Mouse (Mus musculus) forebrain, embryonic 12.5 days (tissue): ENCODE measurements around the gene Ssb. TPM values are rescaled to one million over a fixed set of nuclear protein-coding genes. Genes with fewer than 3 reads are reported as not detected.

Experiments
- ATAC-seq: fragments of 200-750 bp; cut with Nextera tagmentation; 2 replicates; pipeline ENCODE4 v1.8.0; 2017; ENCODE audit warnings: moderate TSS enrichment; ENCODE audit not compliant: low FRiP score
- H3K27ac ChIP-seq: fragments of 300-500 bp; sonication (generic); 2 replicates; pipeline ENCODE4 v1.5.1; 2016; ENCODE audit warnings: mild to moderate bottlenecking
- H3K27me3 ChIP-seq: fragments of 300-500 bp; sonication (generic); 2 replicates; pipeline ENCODE4 v1.6.1; 2016; ENCODE audit warnings: mild to moderate bottlenecking
- H3K36me3 ChIP-seq: fragments of 300-500 bp; sonication (generic); replicated peaks from 2 replicates; pipeline ENCODE4 v1.6.1; 2016; ENCODE audit warnings: mild to moderate bottlenecking
- H3K4me1 ChIP-seq: fragments of 300-500 bp; sonication (generic); 2 replicates; pipeline ENCODE4 v1.6.1; 2016
- H3K4me2 ChIP-seq: fragments of 300-500 bp; sonication (generic); 2 replicates; pipeline ENCODE4 v1.6.1; 2016; ENCODE audit warnings: mild to moderate bottlenecking, moderate library complexity
- H3K4me3 ChIP-seq: fragments of 300-500 bp; sonication (generic); replicated peaks from 2 replicates; pipeline ENCODE4 v1.5.1; 2016; ENCODE audit warnings: mild to moderate bottlenecking
- H3K9ac ChIP-seq: fragments of 300-500 bp; sonication (generic); 2 replicates; pipeline ENCODE4 v1.6.1; 2016; ENCODE audit warnings: mild to moderate bottlenecking
- H3K9me3 ChIP-seq: fragments of 300-500 bp; sonication (generic); 2 replicates; pipeline ENCODE4 v1.6.1; 2016
- WGBS: fragments of 180-500 bp; shearing (Covaris S2); methylation state at CpG from one replicate; pipeline ENCODE4 v1.1.7; 2016; 5-methylcytosine and 5-hydroxymethylcytosine counted together
- polyA plus RNA-seq: library from polyadenylated mRNA; unstranded; fragments of >200 nt; fragmentation: Nextera tagmentation; extraction: Ambion mirVana; gene quantifications from 2 replicates; pipeline ENCODE4 v1.2.1, GENCODE M21; 2016

Gene Ssb
- polyA plus RNA-seq = 448 and 466 TPM in 2 replicates

DNA sequence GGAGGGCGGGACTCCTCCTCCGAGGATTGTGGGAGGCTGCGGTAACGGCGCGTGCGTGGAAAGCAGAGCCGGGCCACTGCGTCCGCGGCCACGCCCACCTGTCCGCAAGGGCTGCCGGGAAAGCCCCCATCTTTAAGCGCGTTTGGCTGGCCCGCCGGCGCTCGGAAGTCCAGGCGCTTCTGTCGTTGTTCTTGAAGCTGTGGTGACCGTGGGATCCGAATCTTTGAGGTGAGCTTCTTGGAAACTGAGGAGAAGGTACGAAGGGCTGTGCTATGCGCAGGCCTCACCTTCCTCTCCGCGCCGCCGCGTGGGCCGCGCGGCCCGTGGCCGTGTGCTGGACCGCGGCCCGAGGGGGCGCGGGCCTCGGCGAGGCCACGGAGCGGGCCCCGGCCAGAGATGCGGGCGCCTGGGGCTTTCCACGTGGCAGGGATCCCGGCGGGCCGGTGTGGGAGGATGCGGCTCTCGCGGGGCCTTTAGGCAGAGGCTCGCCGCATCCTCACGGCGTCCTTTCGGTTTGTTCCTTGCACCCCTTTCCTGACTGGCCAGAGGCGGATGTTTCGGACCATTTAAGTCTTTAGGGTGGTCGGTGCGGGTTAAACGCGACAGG lies at the start of gene Ssb:
Ssb (plus strand) TSS at position 78 of the 607 bp plus-strand sequence.
- Histone ChIP-seq H3K4me1 (peaks cover 23% of the 10 kb centered on the region), H3K9ac (peak within 1 kb of the TSS; percentile 99), H3K9me3 (no peaks in the 10 kb centered on the region), H3K27me3 (no peaks in the 10 kb centered on the region), H3K4me2 (peak within 1 kb of the TSS; percentile 80), H3K36me3 (peaks cover 7% of the 10 kb centered on the region), H3K4me3 (peak within 1 kb of the TSS; percentile 99), H3K27ac (peak within 1 kb of the TSS; percentile 90)
- under 1% methylated on average over 66 of the region's 66 CpGs for WGBS
- peak; percentile 97 for ATAC-seq

DNA sequence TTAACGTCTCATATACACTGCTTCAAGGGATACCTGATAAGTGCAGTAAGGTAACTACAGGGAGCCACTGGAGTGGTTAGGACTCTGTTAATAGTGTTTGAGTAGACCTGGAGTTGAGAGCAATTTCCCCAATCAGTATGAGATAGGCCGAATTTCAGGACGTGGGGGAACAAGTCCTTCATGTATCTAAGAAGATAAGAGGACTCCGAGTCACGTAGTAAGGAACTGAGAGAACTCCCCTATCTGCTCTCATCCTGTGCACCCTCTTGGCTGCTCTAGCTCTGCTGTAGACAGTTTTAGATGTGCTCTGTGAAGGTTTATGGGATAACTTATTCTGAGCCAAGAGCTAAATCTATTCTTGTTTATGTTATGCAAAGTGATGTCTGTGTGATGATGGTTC lies 44.8 kb upstream of the Ssb start:
- Histone ChIP-seq H3K9ac (no peak overlapping the region), H3K4me3 (no peak overlapping the region), H3K27me3 (no peaks in the 10 kb centered on the region), H3K4me1 (peaks cover 2% of the 10 kb centered on the region; the same call in 1 of the 2 replicates), H3K9me3 (no peaks in the 10 kb centered on the region), H3K27ac (no peak overlapping the region), H3K4me2 (no peak overlapping the region), H3K36me3 (no peaks in the 10 kb centered on the region)
- 94% methylated on average over 5 of the region's 5 CpGs for WGBS
- no peak for ATAC-seq

DNA sequence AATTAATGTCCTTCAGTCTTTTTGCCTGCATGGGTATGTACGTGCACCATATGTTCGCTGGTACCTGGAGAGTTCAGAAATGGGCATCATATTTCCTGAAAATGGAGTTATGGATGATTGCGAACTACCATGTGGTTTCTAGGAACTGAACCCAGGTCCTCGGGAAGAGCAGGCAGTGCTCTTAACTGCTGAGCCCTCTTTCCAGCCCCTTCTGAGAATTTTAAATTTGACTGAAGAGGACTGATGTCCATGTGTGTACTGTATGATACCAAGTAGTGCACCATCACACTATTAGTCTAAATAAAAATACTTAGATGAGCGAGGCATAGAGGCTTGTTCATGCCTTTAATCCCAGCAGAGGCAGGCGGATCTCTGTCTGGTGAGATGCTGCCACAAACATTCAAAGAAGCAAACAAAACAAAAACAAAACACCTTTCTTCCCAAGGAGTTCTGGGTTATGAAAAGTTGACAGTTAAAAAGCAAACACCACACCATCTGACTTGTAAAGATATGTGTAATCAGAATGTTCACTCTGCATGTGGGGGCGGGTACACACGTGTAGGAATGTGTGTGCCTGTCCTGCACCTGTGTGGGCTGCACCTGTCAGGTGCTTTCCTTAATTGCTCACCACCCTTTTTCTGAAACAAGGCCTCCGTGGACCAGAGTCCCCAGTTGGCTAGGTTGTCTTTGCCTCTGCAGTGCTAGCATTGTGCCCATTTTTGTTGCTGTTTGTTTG lies 42.8 kb upstream of the Ssb start:
- no peaks in the 10 kb centered on the region for H3K27me3 ChIP-seq
- H3K4me2 ChIP-seq = no peak overlapping the region
- H3K27ac ChIP-seq = no peak overlapping the region
- no peaks in the 10 kb centered on the region for H3K9me3 ChIP-seq
- H3K9ac ChIP-seq = no peak overlapping the region
- H3K4me3 ChIP-seq = no peak overlapping the region
- 81% methylated on average over 9 of the region's 9 CpGs for WGBS
- peaks cover 12% of the 10 kb centered on the region for H3K4me1 ChIP-seq
- H3K36me3 ChIP-seq = no peaks in the 10 kb centered on the region
- ATAC-seq = no peak

DNA sequence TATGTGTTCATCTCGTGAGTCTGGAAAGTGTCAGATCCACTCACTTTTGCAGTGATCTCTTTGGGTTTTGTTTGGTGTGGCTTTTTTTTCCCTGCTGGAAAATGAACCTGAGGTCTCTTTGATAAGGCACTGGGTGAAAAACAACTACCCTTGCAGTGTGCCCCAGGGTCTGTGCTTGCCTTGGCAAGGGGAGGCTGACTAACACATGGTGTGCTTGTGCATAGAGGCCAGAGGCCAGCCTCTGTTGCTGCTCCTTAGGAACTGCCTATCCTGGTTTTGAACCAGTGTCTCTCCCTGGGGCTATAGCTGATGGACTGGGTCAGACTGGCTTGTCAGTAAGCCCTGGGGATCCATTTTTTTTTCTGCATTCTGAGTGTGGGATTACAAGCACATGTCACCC lies 41.2 kb upstream of the Ssb start:
- H3K4me1 ChIP-seq = peaks cover 24% of the 10 kb centered on the region
- H3K9ac ChIP-seq = no peak overlapping the region
- no peaks in the 10 kb centered on the region for H3K27me3 ChIP-seq
- H3K4me3 ChIP-seq = no peak overlapping the region
- no peak overlapping the region for H3K4me2 ChIP-seq
- H3K9me3 ChIP-seq = no peaks in the 10 kb centered on the region
- H3K27ac ChIP-seq = no peak overlapping the region
- 70% methylated on average over 1 of the region's 1 CpGs for WGBS
- ATAC-seq = no peak
- H3K36me3 ChIP-seq = peaks cover 7% of the 10 kb centered on the region

DNA sequence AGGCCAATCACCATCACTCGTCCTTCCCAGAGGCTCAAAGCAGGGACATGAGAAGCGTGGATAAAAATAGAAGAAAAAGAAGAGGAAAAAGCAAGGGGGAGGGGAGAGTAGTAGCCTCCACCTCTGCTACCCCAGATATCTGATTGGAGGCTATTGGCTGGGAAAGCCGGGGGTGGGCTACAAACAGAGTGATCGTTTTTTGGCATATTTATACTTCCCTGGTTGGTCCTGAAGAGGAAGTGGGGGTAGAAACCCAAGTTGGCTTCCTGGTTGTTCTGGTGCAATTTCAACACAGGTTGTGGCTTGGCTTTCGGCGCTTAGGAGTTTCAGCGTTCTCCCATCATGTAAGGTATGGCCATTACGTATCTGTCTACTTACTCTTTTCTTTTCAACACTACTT lies 39.7 kb upstream of the Ssb start, which contains the start of gene Klhl23:
Klhl23 (plus strand) TSS at position 234 of the 400 bp plus-strand sequence.
- Histone ChIP-seq H3K9ac (peak within 1 kb of the TSS; percentile 97), H3K27me3 (no peaks in the 10 kb centered on the region), H3K4me3 (peak within 1 kb of the TSS; percentile 91), H3K36me3 (peaks cover 7% of the 10 kb centered on the region), H3K9me3 (no peaks in the 10 kb centered on the region), H3K4me2 (peak within 1 kb of the TSS; percentile 84), H3K4me1 (peaks cover 33% of the 10 kb centered on the region), H3K27ac (peak within 1 kb of the TSS; percentile 96)
- ATAC-seq = no peak
- 33% methylated on average over 8 of the region's 8 CpGs for WGBS

DNA sequence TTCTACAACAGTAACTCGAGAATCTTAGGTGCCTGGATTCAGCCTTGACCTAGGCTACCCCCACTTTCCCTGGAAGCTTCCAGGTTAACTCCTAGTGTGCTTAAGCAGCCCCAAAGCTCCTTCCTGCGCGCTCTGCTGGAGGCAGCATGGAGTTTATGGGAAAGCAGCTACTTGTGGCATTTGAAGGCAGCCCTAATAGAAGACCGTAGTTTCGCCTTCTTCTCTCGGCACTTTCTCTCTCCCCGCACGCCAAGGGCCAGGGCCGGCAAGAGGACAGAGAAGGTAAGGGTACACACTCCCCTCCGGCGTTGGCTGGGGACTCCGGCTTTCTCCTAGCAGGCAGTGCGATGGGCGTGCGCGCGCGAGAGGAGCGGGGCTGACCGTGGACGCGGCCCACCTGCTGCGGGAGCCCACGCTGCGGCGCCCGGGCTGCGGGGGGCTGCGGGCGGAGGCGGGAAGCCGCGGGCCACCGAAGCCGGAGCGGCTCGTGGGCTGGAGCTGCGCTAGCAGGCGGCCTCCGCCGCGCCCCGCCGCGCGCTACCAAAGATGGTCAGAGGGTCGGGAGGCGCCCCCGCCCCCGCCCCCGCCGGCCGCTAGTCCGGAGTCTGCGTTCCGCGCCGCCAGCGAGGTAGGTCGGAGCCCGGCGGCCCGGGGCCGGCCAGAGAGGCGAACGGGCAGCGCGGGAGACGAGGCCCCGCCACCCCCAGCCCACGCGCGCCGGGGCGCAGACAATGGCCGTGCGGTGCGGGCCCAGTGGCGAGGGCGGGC lies 38.8 kb upstream of the Ssb start:
- peak overlapping the region; percentile 91 for H3K4me3 ChIP-seq
- H3K4me1 ChIP-seq = peaks cover 34% of the 10 kb centered on the region
- peak overlapping the region; percentile 84 for H3K4me2 ChIP-seq
- ATAC-seq = peak; percentile 85
- peaks cover 7% of the 10 kb centered on the region for H3K36me3 ChIP-seq
- under 1% methylated on average over 74 of the region's 80 CpGs for WGBS
- H3K27ac ChIP-seq = peak overlapping the region; percentile 96
- no peaks in the 10 kb centered on the region for H3K27me3 ChIP-seq
- H3K9ac ChIP-seq = peak overlapping the region; percentile 97
- no peaks in the 10 kb centered on the region for H3K9me3 ChIP-seq

DNA sequence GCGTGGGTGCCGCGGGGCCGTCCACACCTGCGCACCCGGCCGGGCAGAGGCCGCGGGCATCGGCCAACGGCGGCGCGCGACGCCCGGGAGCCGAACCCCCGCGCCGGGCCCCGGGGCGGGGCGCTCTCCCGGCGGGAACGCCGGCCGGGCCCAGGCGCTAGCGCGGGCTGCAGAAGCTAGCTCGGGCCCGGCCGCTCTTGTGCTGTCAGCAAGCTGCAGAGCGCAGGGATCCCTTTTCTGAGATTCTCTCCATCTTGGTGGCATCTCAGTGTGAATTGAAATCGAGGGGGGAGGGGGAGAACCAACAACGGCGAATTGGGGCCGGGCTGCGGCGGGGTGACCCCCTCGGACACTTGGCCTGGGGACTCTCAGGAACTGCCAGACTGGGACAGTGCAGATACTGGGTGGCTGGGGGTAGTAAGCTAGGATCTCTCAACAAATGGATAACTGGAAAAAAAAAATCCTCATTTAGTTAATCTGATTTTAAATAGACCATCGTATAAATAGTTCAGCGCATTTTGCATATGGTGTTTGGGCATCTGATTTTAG lies 38.2 kb upstream of the Ssb start:
- 1% methylated on average over 44 of the region's 45 CpGs for WGBS
- peak overlapping the region; percentile 96 for H3K27ac ChIP-seq
- no peaks in the 10 kb centered on the region for H3K9me3 ChIP-seq
- peak overlapping the region; percentile 91 for H3K4me3 ChIP-seq
- no peaks in the 10 kb centered on the region for H3K27me3 ChIP-seq
- peaks cover 38% of the 10 kb centered on the region for H3K4me1 ChIP-seq
- peak overlapping the region; percentile 84 for H3K4me2 ChIP-seq
- peak overlapping the region; percentile 97 for H3K9ac ChIP-seq
- peaks cover 8% of the 10 kb centered on the region for H3K36me3 ChIP-seq
- peak; percentile 87 for ATAC-seq

DNA sequence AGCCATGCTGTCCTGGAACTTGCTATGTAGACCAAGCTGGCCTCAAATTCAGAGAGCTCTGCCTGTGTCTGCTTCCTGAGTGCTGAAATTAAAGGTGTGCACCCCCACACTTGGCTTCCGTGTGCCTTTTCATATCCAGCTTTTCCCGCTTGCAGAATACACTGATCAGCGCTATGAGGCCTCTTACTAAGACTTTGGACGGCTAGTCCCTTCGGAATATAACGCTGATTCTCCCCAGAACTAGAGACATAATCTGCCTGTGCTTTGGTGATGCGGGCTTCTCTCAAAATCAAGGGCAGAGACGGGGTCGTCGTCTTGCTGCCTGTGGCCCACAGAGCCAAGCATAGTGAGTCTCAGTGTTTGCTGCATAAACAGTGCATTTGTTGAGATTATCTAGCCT lies 35.5 kb upstream of the Ssb start:
- no peak overlapping the region for H3K9ac ChIP-seq
- H3K4me3 ChIP-seq = no peak overlapping the region
- no peak overlapping the region for H3K4me2 ChIP-seq
- no peak overlapping the region for H3K27ac ChIP-seq
- ATAC-seq = no peak
- no peaks in the 10 kb centered on the region for H3K27me3 ChIP-seq
- H3K9me3 ChIP-seq = no peaks in the 10 kb centered on the region
- peaks cover 29% of the 10 kb centered on the region for H3K36me3 ChIP-seq
- 84% methylated on average over 10 of the region's 10 CpGs for WGBS
- H3K4me1 ChIP-seq = peaks cover 39% of the 10 kb centered on the region

DNA sequence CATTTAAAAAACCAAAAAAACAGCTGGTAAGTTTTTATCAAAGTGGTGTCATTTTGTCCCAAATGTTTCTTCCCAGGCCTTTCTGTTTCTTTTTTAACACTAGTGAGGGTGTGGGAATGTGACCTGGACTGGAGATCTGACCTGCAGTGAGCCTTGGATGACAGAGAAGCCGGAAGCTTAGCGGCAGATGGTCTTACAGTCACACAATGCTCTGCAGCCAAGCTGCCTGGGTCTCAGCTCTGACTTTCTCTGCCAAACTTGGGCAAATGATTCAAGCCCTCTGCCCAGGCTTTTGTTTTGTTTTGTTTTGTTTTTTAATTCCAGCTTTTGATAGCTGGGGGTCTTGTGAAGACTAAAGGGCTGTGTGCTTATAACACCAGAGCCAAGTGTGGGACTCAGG lies 35.0 kb upstream of the Ssb start:
- WGBS = 74% methylated on average over 2 of the region's 2 CpGs
- Histone ChIP-seq H3K4me3 (no peak overlapping the region), H3K4me1 (peaks cover 39% of the 10 kb centered on the region), H3K36me3 (peaks cover 34% of the 10 kb centered on the region), H3K9me3 (no peaks in the 10 kb centered on the region), H3K4me2 (no peak overlapping the region), H3K27me3 (no peaks in the 10 kb centered on the region), H3K27ac (peak overlapping the region; percentile 5; the same call in 1 of the 2 replicates), H3K9ac (no peak overlapping the region)
- no peak for ATAC-seq

DNA sequence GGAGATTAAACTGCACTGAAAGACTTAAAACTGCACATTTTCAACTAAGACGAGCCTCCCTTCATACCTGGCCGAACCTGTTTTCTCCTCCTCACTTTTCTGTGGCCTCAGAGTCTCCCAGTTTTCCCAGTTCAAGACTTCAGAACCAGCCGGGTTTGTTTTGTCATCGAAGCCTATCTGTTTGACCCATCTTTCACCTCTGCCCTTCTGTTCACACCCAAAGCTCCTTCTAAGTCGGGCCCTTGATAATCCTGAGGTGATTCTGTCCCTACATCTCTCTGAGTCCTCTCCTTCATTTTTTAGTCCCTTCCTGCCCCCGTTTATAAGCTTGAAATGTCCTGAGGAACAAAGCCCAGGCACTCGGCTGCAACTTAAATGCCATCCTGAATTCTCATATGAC lies 33.3 kb upstream of the Ssb start:
- Histone ChIP-seq H3K36me3 (peaks cover 43% of the 10 kb centered on the region), H3K4me1 (peaks cover 30% of the 10 kb centered on the region), H3K9ac (no peak overlapping the region), H3K27ac (no peak overlapping the region), H3K4me2 (no peak overlapping the region), H3K9me3 (no peaks in the 10 kb centered on the region), H3K27me3 (no peaks in the 10 kb centered on the region), H3K4me3 (no peak overlapping the region)
- WGBS = 53% methylated on average over 7 of the region's 7 CpGs
- ATAC-seq = no peak

DNA sequence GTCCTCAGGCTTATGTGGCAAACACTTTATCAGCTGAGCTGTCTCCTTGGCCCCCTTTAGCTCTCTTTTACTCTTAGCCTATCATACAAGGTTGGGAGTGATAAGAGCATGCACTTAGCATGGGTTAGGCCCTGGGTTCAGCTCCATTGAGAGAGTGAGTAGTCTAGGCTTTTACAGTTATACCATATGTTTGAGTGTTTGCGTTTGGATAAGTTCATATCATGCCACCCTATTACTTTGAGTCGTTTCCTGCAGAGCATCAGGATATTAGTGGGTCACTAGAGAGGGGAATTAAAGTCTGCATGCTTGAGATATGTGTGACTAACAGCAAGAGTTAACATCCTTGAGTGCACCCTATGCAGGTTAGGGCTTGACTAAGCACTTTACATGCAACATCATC lies 31.7 kb upstream of the Ssb start:
- Histone ChIP-seq H3K4me3 (no peak overlapping the region), H3K27me3 (no peaks in the 10 kb centered on the region), H3K4me2 (no peak overlapping the region), H3K27ac (no peak overlapping the region), H3K9ac (no peak overlapping the region), H3K9me3 (no peaks in the 10 kb centered on the region), H3K4me1 (peaks cover 17% of the 10 kb centered on the region), H3K36me3 (peaks cover 55% of the 10 kb centered on the region)
- WGBS = 92% methylated on average over 2 of the region's 2 CpGs
- no peak for ATAC-seq

DNA sequence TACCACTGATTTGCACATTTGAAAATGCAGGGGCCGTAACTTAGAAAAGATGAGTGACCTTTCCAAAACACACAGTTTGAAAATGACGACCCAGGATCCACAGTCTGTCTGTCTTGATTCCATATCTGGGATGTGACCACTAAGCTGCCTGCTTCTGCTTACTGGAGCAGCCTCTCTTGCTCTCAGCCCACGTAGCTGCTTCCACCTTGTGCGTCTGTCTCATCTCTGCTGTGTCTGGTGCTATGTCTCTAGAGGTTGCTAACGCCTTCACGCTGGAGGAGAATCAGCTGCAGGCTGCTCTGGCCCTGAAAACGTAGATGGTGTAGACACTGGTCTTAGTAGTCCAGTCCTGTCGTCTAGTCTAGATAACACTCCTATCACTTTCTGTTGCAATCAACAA lies 31.2 kb upstream of the Ssb start:
- no peak overlapping the region for H3K27ac ChIP-seq
- H3K4me3 ChIP-seq = no peak overlapping the region
- H3K36me3 ChIP-seq = peaks cover 55% of the 10 kb centered on the region
- H3K27me3 ChIP-seq = no peaks in the 10 kb centered on the region
- no peak overlapping the region for H3K4me2 ChIP-seq
- H3K4me1 ChIP-seq = peaks cover 16% of the 10 kb centered on the region
- WGBS = 91% methylated on average over 8 of the region's 8 CpGs
- no peaks in the 10 kb centered on the region for H3K9me3 ChIP-seq
- no peak overlapping the region for H3K9ac ChIP-seq
- ATAC-seq = no peak
